Mouse (Mus musculus) liver, adult 2 months (tissue): ENCODE results near the gene Slc38a3. TPM values are rescaled to one million over a fixed set of nuclear protein-coding genes. Genes with fewer than 3 reads are reported as not detected.

Source experiments
- DNase-seq: peaks from one replicate; pipeline ENCODE4 v3.0.0-alpha.2; 2011; ENCODE audit warnings: low read depth, low spot score; ENCODE audit errors: extremely low read depth
- H3K27ac ChIP-seq: fragments of 200-500 bp; replicated peaks from 2 replicates; pipeline ENCODE4 v1.5.1; 2012; ENCODE audit warnings: low read depth, mild to moderate bottlenecking, control low read depth, inconsistent platforms, low read length; ENCODE audit not compliant: insufficient read depth
- H3K27me3 ChIP-seq: fragments of 200-500 bp; 2 replicates; pipeline ENCODE4 v1.6.1; 2012; ENCODE audit warnings: mild to moderate bottlenecking, moderate library complexity, low read length, inconsistent platforms; ENCODE audit not compliant: control insufficient read depth, insufficient read depth
- H3K36me3 ChIP-seq: fragments of 200-500 bp; 2 replicates; pipeline ENCODE4 v1.6.1; 2012; ENCODE audit warnings: low read length, inconsistent platforms; ENCODE audit not compliant: control insufficient read depth, insufficient read depth
- H3K4me1 ChIP-seq: fragments of 200-500 bp; 2 replicates; pipeline ENCODE4 v1.6.1; 2011; ENCODE audit warnings: low read length; ENCODE audit not compliant: control insufficient read depth, insufficient read depth
- H3K4me3 ChIP-seq: fragments of 200-500 bp; 2 replicates; pipeline ENCODE4 v1.5.1; 2011; ENCODE audit warnings: low read depth, mild to moderate bottlenecking, control low read depth, low read length, moderate library complexity; ENCODE audit not compliant: insufficient read depth
- H3K79me2 ChIP-seq: fragments of 200-500 bp; 2 replicates; pipeline ENCODE4 v1.6.1; 2012; ENCODE audit warnings: inconsistent platforms, mild to moderate bottlenecking, low read length, moderate library complexity; ENCODE audit not compliant: control insufficient read depth, insufficient read depth
- H3K9ac ChIP-seq: fragments of 200-500 bp; 2 replicates; pipeline ENCODE4 v1.6.1; 2012; ENCODE audit warnings: low read depth, mild to moderate bottlenecking, control low read depth, inconsistent platforms, low read length
- CTCF ChIP-seq: fragments of 200-500 bp; IDR thresholded peaks from 2 replicates; pipeline ENCODE4 v1.5.1; 2011; ENCODE audit warnings: low read depth, low read length, control low read depth
- POLR2A ChIP-seq: fragments of 200-500 bp; IDR thresholded peaks from 2 replicates; pipeline ENCODE4 v1.6.1; 2011; ENCODE audit warnings: low read length, control low read depth; ENCODE audit not compliant: insufficient read depth; ENCODE audit errors: extremely low read depth
- WGBS: fragments of 180-500 bp; shearing (Covaris S2); methylation state at CpG from one replicate; pipeline ENCODE4 v1.1.7; 2018; 5-methylcytosine and 5-hydroxymethylcytosine counted together
- polyA plus RNA-seq: library from polyadenylated mRNA; depleted of rRNA; stranded (reverse); fragments of >200 nt; gene quantifications from 2 replicates; pipeline ENCODE4 v1.2.3, GENCODE M21; 2012; rRNA removed
- total RNA-seq: library from RNA; depleted of rRNA; stranded (reverse); fragments of >200 nt; gene quantifications from 2 replicates; pipeline ENCODE4 v1.2.3, GENCODE M21; 2014; rRNA removed

The Slc38a3 gene
- total RNA-seq (982 and 1,378 TPM in 2 replicates), polyA plus RNA-seq (3,567 and 4,585 TPM in 2 replicates)

- H3K9ac ChIP-seq, result peak within 1 kb of the TSS; percentile 84
- peak within 1 kb of the TSS; percentile 96 for H3K27ac ChIP-seq
- DNase-seq, result peak; percentile 65
- peaks cover 25% of the 10 kb centered on the region for H3K79me2 ChIP-seq
- WGBS, result 61% methylated on average over 9 of the region's 9 CpGs
- H3K36me3 ChIP-seq, result peaks cover 2% of the 10 kb centered on the region; the same call in 1 of the 2 replicates
- peaks cover 32% of the 10 kb centered on the region for H3K4me1 ChIP-seq
- no peaks in the 10 kb centered on the region for H3K27me3 ChIP-seq
- no peak within 1 kb of the TSS; the same call in 1 of the 2 replicates for H3K4me3 ChIP-seq
- TF ChIP-seq CTCF (no peak), POLR2A (no peak)
These were observed at the start of gene Slc38a3 for GRCm38 (mm10) chr9:107669480-107669945. TSS of gene Slc38a3 (minus strand) at chr9:107669530.

- H3K27ac ChIP-seq, result no peak overlapping the region
- H3K36me3 ChIP-seq, result no peaks in the 10 kb centered on the region
- no peak for TF ChIP-seq POLR2A
- no peak for TF ChIP-seq CTCF
- no peak overlapping the region for H3K4me3 ChIP-seq
- no peaks in the 10 kb centered on the region; the same call in 1 of the 2 replicates for H3K4me1 ChIP-seq
- DNase-seq, result no peak
- WGBS, result 82% methylated on average over 6 of the region's 6 CpGs
- no peak overlapping the region for H3K9ac ChIP-seq
- no peaks in the 10 kb centered on the region for H3K79me2 ChIP-seq
- no peaks in the 10 kb centered on the region for H3K27me3 ChIP-seq
These were observed 47.6 kb upstream of the Slc38a3 start for GRCm38 (mm10) chr9:107716951-107717350.

- 90% methylated on average over 2 of the region's 2 CpGs for WGBS
- no peak for DNase-seq
- Histone ChIP-seq H3K79me2 (no peaks in the 10 kb centered on the region), H3K27me3 (no peaks in the 10 kb centered on the region), H3K36me3 (no peaks in the 10 kb centered on the region), H3K27ac (no peak overlapping the region), H3K4me1 (no peaks in the 10 kb centered on the region; the same call in 1 of the 2 replicates), H3K9ac (no peak overlapping the region), H3K4me3 (no peak overlapping the region)
- TF ChIP-seq POLR2A, result no peak
- no peak for TF ChIP-seq CTCF
These were observed 46.3 kb upstream of the Slc38a3 start for GRCm38 (mm10) chr9:107715632-107716031.

- no peak overlapping the region for H3K9ac ChIP-seq
- no peak for DNase-seq
- no peaks in the 10 kb centered on the region for H3K27me3 ChIP-seq
- no peaks in the 10 kb centered on the region; the same call in 1 of the 2 replicates for H3K4me1 ChIP-seq
- no peaks in the 10 kb centered on the region for H3K79me2 ChIP-seq
- H3K4me3 ChIP-seq, result no peak overlapping the region
- WGBS, result 44% methylated on average over 12 of the region's 12 CpGs
- no peak for TF ChIP-seq POLR2A
- TF ChIP-seq CTCF, result no peak
- H3K36me3 ChIP-seq, result no peaks in the 10 kb centered on the region
- H3K27ac ChIP-seq, result no peak overlapping the region
These were observed 45.1 kb upstream of the Slc38a3 start for GRCm38 (mm10) chr9:107714221-107714952.

- H3K36me3 ChIP-seq, result no peaks in the 10 kb centered on the region
- peak within 1 kb of the TSS; percentile 46; the same call in 1 of the 2 replicates for H3K27ac ChIP-seq
- H3K9ac ChIP-seq, result peak within 1 kb of the TSS; percentile 83
- under 1% methylated on average over 85 of the region's 86 CpGs for WGBS
- peak; percentile 70 for TF ChIP-seq CTCF
- TF ChIP-seq POLR2A, result peak; percentile 72; the same call in 1 of the 2 replicates
- H3K79me2 ChIP-seq, result no peaks in the 10 kb centered on the region
- H3K4me1 ChIP-seq, result no peaks in the 10 kb centered on the region; the same call in 1 of the 2 replicates
- peak; percentile 56 for DNase-seq
- H3K27me3 ChIP-seq, result no peaks in the 10 kb centered on the region; the same call in 1 of the 2 replicates
- peak within 1 kb of the TSS; percentile 73 for H3K4me3 ChIP-seq
These were observed 40.6 kb upstream of the Slc38a3 start, which contains the start of gene Sema3f for GRCm38 (mm10) chr9:107709697-107710483. TSS of gene Sema3f (minus strand) at chr9:107710475.
